Mouse (Mus musculus): ENCODE data around the gene Basp1. TPM values are rescaled to one million over a fixed set of nuclear protein-coding genes. Genes with fewer than 3 reads are reported as not detected.

Basp1 gene
- total RNA-seq, 1 experiment from 2014 or later: 17.8 TPM

GRCm38 (mm10) chr15:25429007-25429406, 15.4 kb upstream of the Basp1 start:
- no peak for ATAC-seq (replicated peaks; ENCODE audit: insufficient number of reproducible peaks, low FRiP score, low TSS enrichment, poor library complexity, severe bottlenecking)

- ATAC-seq (replicated peaks; ENCODE audit: insufficient number of reproducible peaks, low FRiP score, low TSS enrichment, poor library complexity, severe bottlenecking): no peak
These were observed 15.0 kb upstream of the Basp1 start for GRCm38 (mm10) chr15:25428551-25428950.

GRCm38 (mm10) chr15:25420266-25420665, 6.7 kb upstream of the Basp1 start:
- ATAC-seq (replicated peaks; ENCODE audit: insufficient number of reproducible peaks, low FRiP score, low TSS enrichment, poor library complexity, severe bottlenecking): no peak

GRCm38 (mm10) chr15:25416367-25416766, 2.8 kb upstream of the Basp1 start:
- ATAC-seq (replicated peaks; ENCODE audit: insufficient number of reproducible peaks, low FRiP score, low TSS enrichment, poor library complexity, severe bottlenecking): no peak

- no peak for ATAC-seq (replicated peaks; ENCODE audit: insufficient number of reproducible peaks, low FRiP score, low TSS enrichment, poor library complexity, severe bottlenecking)
These were observed 2.4 kb upstream of the Basp1 start for GRCm38 (mm10) chr15:25415958-25416357.

- peak; percentile 61 for ATAC-seq (replicated peaks; ENCODE audit: insufficient number of reproducible peaks, low FRiP score, low TSS enrichment, poor library complexity, severe bottlenecking)
These were observed 1.2 kb upstream of the Basp1 start for GRCm38 (mm10) chr15:25414747-25415119.

GRCm38 (mm10) chr15:25414011-25414746, 615 bp upstream of the Basp1 start:
- peak; percentile 16 for ATAC-seq (replicated peaks; ENCODE audit: insufficient number of reproducible peaks, low FRiP score, low TSS enrichment, poor library complexity, severe bottlenecking)

GRCm38 (mm10) chr15:25412761-25413261, 753 bp downstream of the Basp1 start:
- no peak for ATAC-seq (replicated peaks; ENCODE audit: insufficient number of reproducible peaks, low FRiP score, low TSS enrichment, poor library complexity, severe bottlenecking)

- ATAC-seq (replicated peaks; ENCODE audit: insufficient number of reproducible peaks, low FRiP score, low TSS enrichment, poor library complexity, severe bottlenecking): no peak
These were observed 1.4 kb downstream of the Basp1 start for GRCm38 (mm10) chr15:25412171-25412641.

GRCm38 (mm10) chr15:25411461-25411860, 2.1 kb downstream of the Basp1 start:
- no peak for ATAC-seq (replicated peaks; ENCODE audit: insufficient number of reproducible peaks, low FRiP score, low TSS enrichment, poor library complexity, severe bottlenecking)

GRCm38 (mm10) chr15:25405926-25406325, 7.6 kb downstream of the Basp1 start:
- no peak for ATAC-seq (replicated peaks; ENCODE audit: insufficient number of reproducible peaks, low FRiP score, low TSS enrichment, poor library complexity, severe bottlenecking)

- no peak for ATAC-seq (replicated peaks; ENCODE audit: insufficient number of reproducible peaks, low FRiP score, low TSS enrichment, poor library complexity, severe bottlenecking)
These were observed 9.7 kb downstream of the Basp1 start for GRCm38 (mm10) chr15:25403879-25404278.

- no peak for ATAC-seq (replicated peaks; ENCODE audit: insufficient number of reproducible peaks, low FRiP score, low TSS enrichment, poor library complexity, severe bottlenecking)
These were observed 11.6 kb downstream of the Basp1 start for GRCm38 (mm10) chr15:25402001-25402400.

GRCm38 (mm10) chr15:25400276-25400675, 13.3 kb downstream of the Basp1 start:
- ATAC-seq (replicated peaks; ENCODE audit: insufficient number of reproducible peaks, low FRiP score, low TSS enrichment, poor library complexity, severe bottlenecking): no peak

- no peak for ATAC-seq (replicated peaks; ENCODE audit: insufficient number of reproducible peaks, low FRiP score, low TSS enrichment, poor library complexity, severe bottlenecking)
These were observed 17.5 kb downstream of the Basp1 start for GRCm38 (mm10) chr15:25395912-25396590.

GRCm38 (mm10) chr15:25392525-25393099, 21.0 kb downstream of the Basp1 start:
- ATAC-seq (replicated peaks; ENCODE audit: insufficient number of reproducible peaks, low FRiP score, low TSS enrichment, poor library complexity, severe bottlenecking): no peak

- ATAC-seq (replicated peaks; ENCODE audit: insufficient number of reproducible peaks, low FRiP score, low TSS enrichment, poor library complexity, severe bottlenecking): no peak
These were observed 22.4 kb downstream of the Basp1 start for GRCm38 (mm10) chr15:25391210-25391609.

GRCm38 (mm10) chr15:25387572-25387971, 26.0 kb downstream of the Basp1 start:
- ATAC-seq (replicated peaks; ENCODE audit: insufficient number of reproducible peaks, low FRiP score, low TSS enrichment, poor library complexity, severe bottlenecking): no peak

GRCm38 (mm10) chr15:25380051-25380450, 33.5 kb downstream of the Basp1 start:
- no peak for ATAC-seq (replicated peaks; ENCODE audit: insufficient number of reproducible peaks, low FRiP score, low TSS enrichment, poor library complexity, severe bottlenecking)

GRCm38 (mm10) chr15:25378707-25379106, 34.9 kb downstream of the Basp1 start:
- no peak for ATAC-seq (replicated peaks; ENCODE audit: insufficient number of reproducible peaks, low FRiP score, low TSS enrichment, poor library complexity, severe bottlenecking)

All from monocyte, adult 5-6 weeks (primary cell).